Mouse (Mus musculus) adrenal gland, adult 18-20 months (tissue): ENCODE measurements at regions not wholly inside any gene's neighbourhood (a gene's known extent, or its start where the extent isn't known, plus 50 kb on each side); places are given as distances from the start of the nearest gene placed in this dataset.

Experiments used
- DNase-seq, 2 experiments: peaks; one replicate each; pipeline ENCODE4 v3.0.0; 2021 to 2022; ENCODE audit warnings: low spot score in 2 of 2

- DNase-seq: no peak
These were observed 131.0 kb upstream of the Rgs17 start for GRCm38 (mm10) chr10:6053207-6053606.

DNA sequence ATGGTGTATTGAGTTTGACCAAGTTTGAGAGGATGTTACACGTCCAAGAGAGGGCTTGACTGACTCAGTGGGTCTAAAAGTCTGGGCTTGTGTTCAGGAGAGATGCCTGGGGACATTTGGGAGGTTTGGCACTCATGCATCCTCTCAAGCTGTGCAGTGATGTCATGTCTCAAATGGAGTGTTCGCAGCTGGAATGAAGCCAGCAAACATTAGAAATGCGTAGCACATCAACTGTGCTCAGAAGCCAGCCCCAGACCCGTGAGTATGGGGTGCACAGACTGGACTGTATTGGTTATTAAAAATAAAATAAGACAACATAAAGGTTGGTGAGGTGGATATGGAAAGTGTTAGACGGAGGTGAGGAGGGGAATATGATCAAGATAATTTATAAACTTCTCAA, 121.2 kb upstream of the Rgs17 start:
- no peak for DNase-seq

DNA sequence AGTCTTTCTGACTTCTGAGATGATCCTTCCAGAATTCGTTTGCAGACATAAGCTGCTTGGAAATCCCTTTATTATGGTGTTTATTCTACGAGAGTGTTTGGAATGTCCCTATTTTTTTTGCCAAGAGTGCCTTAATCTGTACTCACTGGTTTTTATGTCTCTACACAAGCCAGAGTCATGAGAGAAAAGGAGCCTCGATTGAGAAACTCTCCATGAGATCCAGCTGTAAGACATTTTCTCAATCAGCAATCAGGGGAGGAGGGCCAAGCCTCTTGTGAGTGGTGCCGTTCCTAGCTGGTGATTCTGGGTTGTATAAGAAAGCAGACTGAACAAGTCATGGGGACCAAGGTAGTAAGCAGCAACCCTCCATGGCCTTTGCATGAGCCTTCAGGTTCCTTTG, 117.6 kb upstream of the Rgs17 start:
- DNase-seq: no peak

DNA sequence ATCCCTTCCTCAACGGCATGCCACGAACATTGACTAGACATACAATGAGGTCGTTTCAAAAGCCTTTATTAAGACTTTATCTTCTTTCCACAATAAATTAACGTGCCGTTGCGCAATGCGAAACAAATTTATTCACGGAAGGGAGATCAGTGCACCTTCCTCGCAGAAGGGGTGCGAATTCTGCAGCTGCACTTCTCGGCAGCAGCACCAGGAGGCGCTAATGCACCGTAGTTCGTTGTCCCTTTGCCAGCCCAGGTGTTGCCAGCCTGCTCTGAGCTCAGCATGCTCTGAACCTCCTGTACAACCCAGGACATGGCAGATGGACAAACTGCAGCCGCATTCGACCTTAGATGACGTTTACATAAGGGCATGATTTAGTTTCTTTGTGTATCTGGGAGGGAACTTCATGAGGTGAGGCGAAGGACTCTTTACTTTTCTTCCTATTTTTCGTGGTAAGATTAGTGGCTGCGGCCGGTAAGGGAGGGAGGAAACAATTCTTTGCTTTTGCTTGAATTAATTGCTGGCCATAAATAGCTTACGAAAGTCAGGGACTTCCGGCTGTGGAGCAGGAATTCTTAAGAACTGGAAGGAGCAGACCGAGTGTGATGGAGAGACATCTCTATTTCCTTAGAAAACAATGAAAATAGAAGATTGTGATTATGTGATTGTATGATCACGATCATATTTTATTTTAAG, 113.7 kb upstream of the Rgs17 start:
- peak; percentile 34 to 52 for DNase-seq

- no peak for DNase-seq
These were observed 110.3 kb upstream of the Rgs17 start for GRCm38 (mm10) chr10:6032469-6032868.

DNA sequence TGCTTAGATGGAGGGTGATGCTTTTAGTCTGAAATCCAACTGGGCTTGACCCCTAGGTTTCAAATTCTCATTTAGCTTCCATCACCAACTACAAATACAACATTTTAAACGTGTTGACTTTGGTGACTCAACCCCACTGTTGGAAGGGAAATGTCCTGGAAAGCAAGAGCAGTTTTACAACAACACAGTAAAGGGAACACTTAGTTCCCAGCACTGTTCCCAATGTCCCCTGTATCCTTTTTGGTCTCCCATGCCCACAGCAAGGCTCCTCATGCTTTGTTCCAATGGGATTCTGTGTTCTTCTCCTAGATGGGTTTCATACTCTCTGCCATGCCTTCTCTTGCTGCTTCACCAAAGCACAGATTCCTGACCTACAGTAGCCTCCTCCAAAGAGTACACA, 105.4 kb upstream of the Rgs17 start:
- no peak for DNase-seq

GRCm38 (mm10) chr10:6026317-6026716, 104.1 kb upstream of the Rgs17 start:
- no peak for DNase-seq

DNA sequence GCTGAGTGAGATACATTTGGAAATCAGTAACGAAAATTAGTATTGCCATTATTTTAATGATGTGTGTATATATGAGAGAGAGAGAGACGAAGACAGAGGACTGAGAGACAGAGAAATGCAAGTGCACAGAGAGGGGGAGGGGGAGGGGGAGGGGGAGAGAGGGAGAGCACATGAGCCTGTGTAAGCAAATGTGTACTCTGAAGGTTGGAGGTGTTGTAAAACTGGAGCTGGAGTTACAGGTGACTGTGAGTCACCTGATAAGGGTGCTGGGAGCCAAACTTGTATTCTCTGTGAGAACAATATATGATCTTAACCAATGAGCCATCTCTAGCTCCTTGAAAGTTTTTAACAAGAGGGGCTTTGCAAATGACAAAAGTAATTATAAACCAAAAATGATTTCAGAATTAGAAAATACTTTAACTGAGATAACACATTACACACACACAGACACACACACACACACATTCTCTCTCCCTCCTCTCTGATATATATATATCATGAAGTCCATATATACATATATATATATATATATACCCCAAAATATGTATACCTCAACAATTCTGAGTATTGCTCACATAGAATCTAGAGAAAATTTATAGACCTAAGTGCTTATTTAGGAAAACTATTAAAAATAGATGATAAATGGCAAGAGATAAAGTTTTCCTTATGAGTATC, 100.5 kb upstream of the Rgs17 start:
- no peak for DNase-seq

DNA sequence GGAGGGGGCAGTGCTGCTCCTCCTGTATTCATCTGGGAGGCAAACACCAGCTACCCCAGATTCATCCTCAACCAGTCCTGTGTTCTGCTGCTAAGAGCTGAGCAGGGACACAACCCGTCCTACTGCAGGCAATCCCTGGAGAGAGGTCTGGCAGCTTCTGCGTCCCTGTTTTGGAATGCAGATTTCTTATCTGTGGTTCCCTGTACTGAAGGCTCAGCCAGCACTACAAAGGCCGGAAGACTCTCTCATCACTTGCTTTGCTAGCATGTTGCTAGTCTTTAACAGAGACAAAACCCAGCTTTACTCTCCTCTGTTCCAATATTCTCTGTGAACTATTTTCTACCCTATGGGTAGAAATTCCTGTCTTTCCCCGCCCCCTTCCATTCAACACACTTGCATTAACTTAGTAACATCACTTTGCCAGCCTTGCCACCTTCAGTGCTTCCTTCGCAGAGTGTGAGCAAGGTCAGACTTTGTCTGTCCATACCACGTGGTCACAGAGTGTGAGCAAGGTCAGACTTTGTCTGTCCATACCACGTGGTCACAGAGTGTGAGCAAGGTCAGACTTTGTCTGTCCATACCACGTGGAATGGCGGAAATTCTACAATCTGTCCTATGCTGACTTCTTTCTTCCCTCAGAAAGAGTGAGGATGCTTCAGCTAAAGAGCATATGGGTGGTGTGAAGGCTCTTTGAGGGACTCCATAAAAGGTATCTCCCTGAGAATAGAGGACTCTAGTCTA, 98.9 kb upstream of the Rgs17 start:
- DNase-seq: no peak

DNA sequence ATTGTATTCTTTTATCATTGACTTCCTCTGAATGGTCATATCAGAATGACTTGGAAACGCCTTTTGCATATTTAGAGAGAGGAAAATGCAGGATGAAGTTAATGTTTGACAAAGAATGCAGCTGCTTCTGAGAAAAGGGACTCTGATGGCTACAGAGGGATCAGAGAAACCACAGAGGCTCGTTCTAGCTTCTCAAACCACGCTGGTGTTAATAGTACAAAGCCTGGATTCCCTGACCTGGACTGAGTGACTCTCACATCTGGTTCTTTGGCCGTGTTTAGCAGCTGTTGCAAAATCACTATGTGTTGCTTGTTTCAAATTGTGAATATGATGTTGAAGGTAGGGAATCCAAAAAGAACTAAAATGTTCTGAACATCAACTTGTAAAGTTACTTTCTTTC, 91.5 kb upstream of the Rgs17 start:
- DNase-seq: no peak

GRCm38 (mm10) chr10:6011541-6011940, 89.3 kb upstream of the Rgs17 start:
- no peak for DNase-seq

- DNase-seq: no peak
These were observed 88.8 kb upstream of the Rgs17 start for GRCm38 (mm10) chr10:6011029-6011428.

GRCm38 (mm10) chr10:6007238-6007972, 85.2 kb upstream of the Rgs17 start:
- DNase-seq: no peak

DNA sequence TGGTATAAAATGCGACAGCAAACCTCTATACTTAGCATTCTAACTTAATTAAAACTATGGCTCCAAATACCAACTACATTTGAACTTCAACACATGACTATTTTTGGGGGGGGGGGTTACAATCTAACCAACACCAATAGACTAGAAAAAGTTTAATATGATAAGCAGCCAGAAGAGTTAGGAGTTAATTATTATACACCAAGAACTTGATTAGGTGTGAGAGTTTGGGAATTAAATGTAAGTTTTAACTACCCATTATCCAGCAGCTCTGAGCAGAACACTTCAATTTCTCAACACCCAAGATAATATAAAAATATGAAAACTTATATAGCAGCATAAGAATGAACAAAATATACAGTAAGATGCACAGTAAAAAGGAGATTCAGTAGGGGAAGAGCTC, 59.2 kb upstream of the Rgs17 start:
- no peak for DNase-seq

DNA sequence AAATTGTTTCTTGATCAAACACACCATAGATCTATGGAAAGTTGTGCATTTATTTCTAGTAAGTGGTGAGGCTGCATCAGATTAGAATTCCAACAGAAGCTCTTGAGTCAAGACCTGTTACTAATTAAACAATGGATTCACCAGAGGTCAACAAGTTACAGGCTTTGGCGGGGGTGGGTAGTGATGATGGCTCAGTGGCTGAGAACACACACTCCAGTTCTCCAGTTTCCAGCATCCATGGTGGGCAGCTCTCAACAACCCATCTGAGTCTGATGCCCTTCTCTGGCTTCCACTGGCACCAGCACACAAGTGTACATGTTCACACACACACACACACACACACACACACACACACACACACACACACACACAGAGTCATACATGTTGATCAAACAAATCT, 56.3 kb upstream of the Rgs17 start:
- no peak for DNase-seq
